Mouse (Mus musculus): Measurements from ENCODE around the gene Gpr141.
"Not testable (repeated sequence)": the region's sequence is repeated elsewhere in the genome, so short reads cannot be mapped to it uniquely, and the experiment has no call there.

Gene Gpr141

GRCm38 (mm10) chr13:19824071-19824470, at the start of gene Gpr141:
Gpr141 (minus strand) TSS chr13:19824257.
- DNase-seq (ENCODE audit: low spot score), result no peak

- no peak for DNase-seq (ENCODE audit: low spot score)
Observed at GRCm38 (mm10) chr13:19864241-19864640, 40.2 kb upstream of the Gpr141 start.

GRCm38 (mm10) chr13:19854629-19855333, 30.7 kb upstream of the Gpr141 start:
- DNase-seq (ENCODE audit: low spot score), result no peak

- no peak for DNase-seq (ENCODE audit: low spot score)
Observed at GRCm38 (mm10) chr13:19854049-19854448, 30.0 kb upstream of the Gpr141 start.

- no peak for DNase-seq (ENCODE audit: low spot score)
Observed at GRCm38 (mm10) chr13:19843448-19843847, 19.4 kb upstream of the Gpr141 start.

GRCm38 (mm10) chr13:19842707-19843106, 18.6 kb upstream of the Gpr141 start:
- DNase-seq (ENCODE audit: low spot score), result no peak

GRCm38 (mm10) chr13:19841615-19842014, 17.6 kb upstream of the Gpr141 start:
- DNase-seq (ENCODE audit: low spot score), result no peak

- DNase-seq (ENCODE audit: low spot score), result no peak
Observed at GRCm38 (mm10) chr13:19840206-19840605, 16.1 kb upstream of the Gpr141 start.

- DNase-seq (ENCODE audit: low spot score), result no peak
Observed at GRCm38 (mm10) chr13:19830560-19830959, 6.5 kb upstream of the Gpr141 start.

- DNase-seq (ENCODE audit: low spot score), result no peak
Observed at GRCm38 (mm10) chr13:19828095-19828494, 4.0 kb upstream of the Gpr141 start.

- no peak for DNase-seq (ENCODE audit: low spot score)
Observed at GRCm38 (mm10) chr13:19821639-19822038, 2.4 kb downstream of the Gpr141 start.

- DNase-seq (ENCODE audit: low spot score), result no peak
Observed at GRCm38 (mm10) chr13:19819926-19820325, 4.1 kb downstream of the Gpr141 start.

- DNase-seq (ENCODE audit: low spot score), result no peak
Observed at GRCm38 (mm10) chr13:19819243-19819642, 4.8 kb downstream of the Gpr141 start.

GRCm38 (mm10) chr13:19794942-19795341, 29.1 kb downstream of the Gpr141 start:
- no peak for DNase-seq (ENCODE audit: low spot score)

- no peak for DNase-seq (ENCODE audit: low spot score)
Observed at GRCm38 (mm10) chr13:19794486-19794885, 29.6 kb downstream of the Gpr141 start.

GRCm38 (mm10) chr13:19793761-19794160, 30.3 kb downstream of the Gpr141 start:
- DNase-seq (ENCODE audit: low spot score), result no peak

GRCm38 (mm10) chr13:19787946-19788345, 36.1 kb downstream of the Gpr141 start:
- not testable (repeated sequence) for DNase-seq (ENCODE audit: low spot score)

GRCm38 (mm10) chr13:19770163-19770562, 53.9 kb downstream of the Gpr141 start:
- no peak for DNase-seq (ENCODE audit: low spot score)

- no peak for DNase-seq (ENCODE audit: low spot score)
Observed at GRCm38 (mm10) chr13:19767202-19767601, 56.9 kb downstream of the Gpr141 start.

GRCm38 (mm10) chr13:19764276-19764675, 59.8 kb downstream of the Gpr141 start:
- no peak for DNase-seq (ENCODE audit: low spot score)

- no peak for DNase-seq (ENCODE audit: low spot score)
Observed at GRCm38 (mm10) chr13:19763211-19763610, 60.8 kb downstream of the Gpr141 start.

GRCm38 (mm10) chr13:19745741-19746140, 78.3 kb downstream of the Gpr141 start:
- DNase-seq (ENCODE audit: low spot score), result no peak

GRCm38 (mm10) chr13:19744536-19744935, 79.5 kb downstream of the Gpr141 start:
- DNase-seq (ENCODE audit: low spot score), result no peak

GRCm38 (mm10) chr13:19734597-19734996, 89.5 kb downstream of the Gpr141 start:
- DNase-seq (ENCODE audit: low spot score), result no peak

All from yolk sac, embryonic 10.5 days (tissue).